Mouse (Mus musculus) NIH3T3 (cell line): ENCODE data around the gene Klra8.
"Not testable (repeated sequence)": the region's sequence is repeated elsewhere in the genome, so short reads cannot be mapped to it uniquely, and the experiment has no call there.

Experiments
- DNase-seq: peaks from one replicate; pipeline ENCODE4 v3.0.0-alpha.2; 2012; ENCODE audit warnings: low read depth

Gene Klra8

GRCm38 (mm10) chr6:130129798-130130197, at the start of gene Klra8:
TSS of gene Klra8 (minus strand) at chr6:130129898.
- not testable (repeated sequence) for DNase-seq

- DNase-seq = no peak
Measured at GRCm38 (mm10) chr6:130110485-130110884, 19.2 kb downstream of the Klra8 start.

GRCm38 (mm10) chr6:130102743-130103142, 27.0 kb downstream of the Klra8 start:
- DNase-seq = not testable (repeated sequence)

GRCm38 (mm10) chr6:130092336-130092948, 37.3 kb downstream of the Klra8 start:
- DNase-seq = no peak

GRCm38 (mm10) chr6:130067171-130067570, 62.5 kb downstream of the Klra8 start, which contains the start of gene Klra4:
TSS of gene Klra4 (minus strand) at chr6:130067271.
- DNase-seq = not testable (repeated sequence)
